Mouse (Mus musculus): ENCODE measurements at regions not wholly inside any gene's neighbourhood (a gene's known extent, or its start where the extent isn't known, plus 50 kb on each side); places are given as distances from the start of the nearest gene placed in this dataset.

GRCm38 (mm10) chr1:78050231-78050630, 146.7 kb downstream of the Pax3 start:
- no peak for DNase-seq (ENCODE audit: low spot score in 2 of 2)

GRCm38 (mm10) chr1:78032336-78032735, 164.6 kb downstream of the Pax3 start:
- DNase-seq (ENCODE audit: low spot score in 2 of 2), result no peak

DNA sequence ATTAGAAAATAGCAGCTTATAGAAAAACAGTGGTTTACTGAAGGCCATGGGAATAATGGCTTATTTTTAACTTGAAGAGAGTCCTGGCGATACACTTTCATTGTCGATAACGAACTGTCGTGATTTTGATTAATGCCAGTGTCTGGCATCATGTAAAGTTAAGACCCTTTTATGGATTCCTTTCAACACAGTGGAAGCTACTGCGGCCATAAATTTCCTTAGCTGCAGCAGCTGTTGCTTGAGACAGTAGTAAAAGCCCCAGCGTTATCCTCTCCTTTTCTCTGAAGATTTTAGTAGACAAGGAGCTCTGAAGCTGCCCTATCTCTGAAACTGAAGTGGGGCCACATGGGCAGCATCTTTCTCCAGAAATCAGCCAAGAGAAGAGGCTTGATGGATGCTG, 175.2 kb downstream of the Pax3 start:
- no peak for DNase-seq (ENCODE audit: low spot score in 2 of 2)

GRCm38 (mm10) chr1:78021014-78021413, 175.9 kb downstream of the Pax3 start:
- DNase-seq (ENCODE audit: low spot score in 2 of 2), result no peak

DNA sequence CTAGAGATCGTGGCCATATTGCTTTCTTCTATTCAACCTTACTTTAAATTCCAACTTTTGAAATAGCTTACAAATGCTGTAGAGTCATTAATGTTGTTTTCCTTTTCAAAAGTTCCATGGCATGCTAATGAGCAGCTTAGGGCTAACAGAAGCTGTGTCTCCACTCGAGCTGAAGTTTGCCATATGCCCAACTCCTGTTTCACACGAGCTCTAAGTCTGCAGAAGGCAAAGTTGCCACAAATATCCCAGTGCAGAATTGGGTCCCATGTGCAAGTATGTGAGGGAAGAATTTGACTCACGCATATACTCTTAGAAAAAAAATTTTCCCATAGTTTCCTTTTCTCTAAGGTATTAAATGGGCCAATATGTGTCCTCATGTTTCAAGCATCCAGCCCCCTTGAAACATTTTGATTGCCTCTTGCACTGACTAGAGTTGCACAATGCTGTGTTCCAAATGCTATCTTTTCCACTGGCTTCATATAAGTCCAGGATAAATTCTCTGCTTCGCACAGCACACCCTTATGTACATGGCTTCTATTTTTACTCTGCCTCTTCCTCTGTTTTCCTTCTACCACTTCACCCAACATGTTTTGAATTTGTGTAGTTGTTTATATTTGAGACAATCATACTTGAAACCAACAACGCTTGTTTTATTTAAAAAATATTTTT, 178.9 kb downstream of the Pax3 start:
- DNase-seq (ENCODE audit: low spot score in 2 of 2), result peak in 1 of 2 experiments; percentile 17

DNA sequence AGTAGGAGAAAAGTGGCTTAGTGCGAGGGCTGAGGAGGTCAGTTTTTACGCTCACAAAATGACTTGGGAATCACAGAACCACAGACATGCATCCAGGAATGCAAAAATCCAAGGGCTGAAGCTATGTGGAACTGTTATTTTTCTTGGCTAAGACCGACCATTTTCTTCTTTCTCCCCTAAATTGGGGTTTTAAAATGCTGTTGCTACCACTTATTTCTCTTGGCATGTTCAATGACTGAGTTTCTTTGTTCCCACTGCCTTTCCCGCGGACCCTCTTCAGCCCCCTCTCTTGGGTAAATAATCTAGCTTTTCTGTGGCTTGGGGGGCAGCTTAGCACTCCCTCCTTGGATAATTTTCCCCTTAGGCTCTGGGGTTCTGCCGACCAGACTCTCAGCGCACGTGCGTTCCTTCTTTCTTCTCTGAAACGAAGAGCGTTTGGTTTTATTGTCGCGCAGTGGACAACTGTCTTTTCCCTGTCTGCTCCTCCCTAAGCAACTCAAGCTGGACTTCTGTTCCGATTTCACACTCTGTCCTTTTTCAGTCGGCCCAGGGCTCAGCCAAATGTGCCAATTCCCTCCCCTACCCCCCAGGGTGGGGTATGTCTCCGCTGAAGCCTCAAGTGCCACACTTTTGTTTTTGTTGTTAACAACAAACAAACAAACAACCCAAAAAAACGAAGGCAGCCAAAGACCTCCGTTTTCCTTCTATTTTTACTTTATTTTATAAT, 180.2 kb downstream of the Pax3 start:
- no peak for DNase-seq (ENCODE audit: low spot score in 2 of 2)

DNA sequence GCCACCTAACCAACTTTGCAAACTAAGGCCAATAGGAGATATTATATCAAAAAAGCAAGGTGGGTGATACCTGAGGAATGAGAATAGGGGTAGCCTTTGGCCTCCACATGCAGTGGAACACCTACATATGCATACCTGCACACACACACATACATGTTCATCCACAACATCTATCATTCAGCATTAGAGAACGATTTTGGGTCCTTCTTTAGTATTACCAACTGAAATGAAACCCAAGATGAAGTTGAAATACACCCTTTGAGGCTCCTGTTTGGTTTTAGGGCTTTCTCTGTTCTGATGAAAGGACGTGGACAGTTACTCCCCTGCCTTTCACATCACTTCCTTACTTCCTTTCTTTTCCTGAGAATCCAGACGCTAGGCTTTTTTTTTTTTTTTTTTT, 180.9 kb downstream of the Pax3 start:
- no peak for DNase-seq (ENCODE audit: low spot score in 2 of 2)

DNA sequence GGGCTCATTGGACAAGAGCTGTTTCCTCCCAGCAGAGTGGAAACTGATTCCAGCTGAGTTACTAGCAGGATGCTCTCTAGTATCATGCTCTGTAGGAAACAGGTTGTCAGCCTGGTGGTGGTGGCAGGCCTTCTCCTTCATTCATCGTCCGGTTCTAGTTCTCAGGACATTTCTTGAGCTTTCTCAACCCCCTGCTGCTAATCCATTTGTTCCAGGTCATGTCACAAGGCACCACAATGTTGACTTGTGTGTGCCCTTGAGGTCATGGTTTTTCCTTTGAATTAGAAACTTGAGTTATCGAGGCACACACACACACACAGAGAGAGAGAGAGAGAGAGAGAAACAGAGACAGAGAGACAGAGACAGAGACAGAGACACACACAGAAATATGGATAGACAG, 183.5 kb downstream of the Pax3 start:
- no peak for DNase-seq (ENCODE audit: low spot score in 2 of 2)

GRCm38 (mm10) chr1:78008811-78009410, 188.0 kb downstream of the Pax3 start:
- DNase-seq (ENCODE audit: low spot score in 2 of 2), result no peak

- DNase-seq (ENCODE audit: low spot score in 2 of 2), result no peak
Observed at GRCm38 (mm10) chr1:78004376-78004775, 192.6 kb downstream of the Pax3 start.

DNA sequence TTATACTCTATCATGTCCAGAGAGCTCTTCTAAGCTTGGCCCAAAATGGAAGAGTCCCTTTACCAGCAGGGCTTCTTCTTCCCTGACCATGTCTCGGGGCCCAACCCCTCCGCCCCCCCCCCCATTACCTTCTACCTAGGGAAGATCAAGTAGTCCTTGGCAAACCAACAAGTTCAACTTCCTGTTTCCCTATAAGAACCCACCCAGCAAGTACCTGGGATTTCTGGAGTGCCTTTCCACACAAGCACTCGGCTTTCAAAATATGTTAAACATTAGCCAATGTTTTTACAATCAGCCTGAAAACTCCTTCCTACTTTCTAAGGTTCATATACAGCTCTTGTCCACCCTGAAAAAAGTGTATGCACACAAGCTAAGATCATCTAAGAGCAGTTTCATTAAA, 198.2 kb downstream of the Pax3 start:
- DNase-seq (ENCODE audit: low spot score in 2 of 2), result no peak

DNA sequence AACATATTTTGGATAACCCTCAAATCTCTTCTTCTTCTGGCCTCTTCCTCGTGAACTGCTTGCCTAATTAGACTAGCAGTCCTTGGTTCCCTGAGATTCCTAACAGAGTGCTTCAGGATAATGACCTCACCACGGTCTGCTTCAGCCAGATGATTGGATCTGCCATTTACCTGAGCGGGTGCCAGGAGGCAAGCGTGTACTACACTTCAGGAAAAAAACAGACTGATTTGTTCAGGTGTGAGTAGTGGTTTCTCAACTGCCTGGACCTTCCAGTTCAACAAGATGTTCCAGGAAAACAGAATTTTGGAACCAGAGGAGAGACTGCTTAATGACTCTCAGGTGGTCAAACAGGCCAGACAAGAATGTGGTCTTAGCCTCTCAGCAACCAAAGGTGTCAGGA, 215.4 kb downstream of the Pax3 start:
- no peak for DNase-seq (ENCODE audit: low spot score in 2 of 2)

GRCm38 (mm10) chr1:77978696-77979095, 218.2 kb downstream of the Pax3 start:
- DNase-seq (ENCODE audit: low spot score in 2 of 2), result peak; percentile 62 to 88

DNA sequence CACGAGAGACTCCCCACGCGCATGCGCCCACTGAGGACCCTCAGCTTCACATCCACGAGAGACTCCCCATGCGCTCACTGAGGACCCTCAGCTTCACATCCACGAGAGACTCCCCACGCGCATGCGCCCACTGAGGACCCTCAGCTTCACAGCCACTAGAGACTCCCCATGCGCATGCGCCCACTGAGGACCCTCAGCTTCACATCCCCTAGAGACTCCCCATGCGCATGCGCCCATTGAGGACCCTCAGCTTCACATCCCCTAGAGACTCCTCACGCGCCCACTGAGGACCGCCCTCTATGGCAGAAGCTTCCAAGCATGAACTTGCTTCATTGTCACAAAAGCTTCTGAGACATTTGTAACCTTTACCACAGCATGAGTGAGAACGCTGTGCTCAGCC, 221.0 kb downstream of the Pax3 start:
- no peak for DNase-seq (ENCODE audit: low spot score in 2 of 2)

DNA sequence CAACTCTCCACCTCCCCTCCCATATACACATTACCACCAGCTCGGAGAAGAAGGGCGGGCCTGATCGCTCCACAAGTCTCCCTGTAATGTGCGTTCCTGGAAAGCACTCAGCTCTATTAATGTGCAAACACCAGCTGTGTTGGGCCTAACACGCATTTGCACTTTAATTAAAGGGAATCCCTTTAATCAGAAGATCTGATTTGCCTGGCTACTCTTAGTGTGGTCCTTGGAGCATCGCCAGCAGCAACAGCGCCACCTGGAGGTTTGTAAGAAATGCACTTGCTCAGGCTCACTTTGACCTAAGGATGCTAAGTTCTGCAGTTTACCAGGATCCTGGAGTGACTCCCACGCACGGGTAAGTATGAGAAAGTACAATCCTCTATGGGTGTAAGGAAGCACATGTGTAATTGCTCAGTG, 224.6 kb downstream of the Pax3 start:
- peak; percentile 51 to 69 for DNase-seq (ENCODE audit: low spot score in 2 of 2)

DNA sequence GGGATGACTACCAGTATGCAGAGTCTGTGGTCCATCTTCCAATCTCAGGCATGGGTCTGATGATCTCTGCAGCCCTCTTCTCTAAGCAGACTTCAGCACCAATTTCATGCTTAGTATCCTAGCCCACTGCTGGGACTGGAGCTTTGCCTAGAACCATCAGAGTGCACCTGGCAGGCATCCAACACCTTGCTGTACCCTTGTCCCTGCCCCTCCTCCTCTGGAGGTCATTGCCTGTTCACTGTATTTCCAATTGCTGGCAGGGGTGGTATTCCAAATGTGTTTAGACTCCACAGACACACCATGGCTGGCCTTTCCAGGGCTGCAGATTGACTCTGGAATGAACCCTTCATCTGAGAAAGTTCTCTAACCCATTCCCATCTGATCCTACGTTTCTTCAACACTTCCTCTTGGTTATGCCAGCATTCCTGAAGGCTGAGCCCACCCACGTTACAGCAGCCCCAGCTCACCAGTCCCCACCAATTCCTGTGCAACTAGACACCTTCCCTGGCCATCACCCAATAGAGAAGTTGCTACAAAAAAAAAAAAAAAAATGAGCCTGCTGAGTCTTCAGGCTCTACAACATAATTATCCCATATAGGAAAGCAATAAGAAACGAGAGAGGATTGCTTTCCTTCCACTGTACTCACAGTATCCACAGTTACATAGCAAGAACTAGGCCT, 232.1 kb downstream of the Pax3 start:
- no peak for DNase-seq (ENCODE audit: low spot score in 2 of 2)

GRCm38 (mm10) chr1:77959309-77959708, 237.6 kb downstream of the Pax3 start:
- no peak for DNase-seq (ENCODE audit: low spot score in 2 of 2)

GRCm38 (mm10) chr1:77957156-77957767, 239.7 kb downstream of the Pax3 start:
- DNase-seq (ENCODE audit: low spot score in 2 of 2), result no peak

GRCm38 (mm10) chr1:77947894-77948293, 249.0 kb downstream of the Pax3 start:
- no peak for DNase-seq (ENCODE audit: low spot score in 2 of 2)

DNA sequence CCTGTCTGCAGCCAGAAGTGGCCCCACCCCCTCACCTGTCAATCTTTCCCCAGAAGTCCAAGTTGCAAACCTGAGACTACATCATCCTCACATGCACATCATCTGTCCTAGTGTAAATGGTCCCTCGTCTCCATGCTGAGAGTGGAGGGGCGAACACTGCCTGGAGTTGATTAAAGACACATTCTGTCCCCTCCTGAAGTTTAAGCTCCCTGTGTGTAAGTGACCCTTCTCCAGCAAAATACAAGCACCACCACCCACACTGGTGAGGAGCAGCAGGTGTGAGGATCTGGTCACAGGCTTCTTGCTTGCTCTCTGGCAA, 252.6 kb downstream of the Pax3 start:
- DNase-seq (ENCODE audit: low spot score in 2 of 2), result no peak

GRCm38 (mm10) chr1:77943633-77944326, 253.2 kb downstream of the Pax3 start:
- no peak for DNase-seq (ENCODE audit: low spot score in 2 of 2)

Measured in layer of hippocampus, postnatal 14 days (tissue).